Mouse (Mus musculus) E14TG2a.4 (cell line): ENCODE results near the gene Vmn1r177.
"Not testable (repeated sequence)": the region's sequence is repeated elsewhere in the genome, so short reads cannot be mapped to it uniquely, and the experiment has no call there.

Source experiments
- H3K27me3 ChIP-seq: 2 replicates; pipeline ENCODE4 v1.6.1; 2014; ENCODE audit warnings: low read length, control low read depth; ENCODE audit not compliant: insufficient read depth
- H3K36me3 ChIP-seq: 2 replicates; pipeline ENCODE4 v1.6.1; 2014; ENCODE audit warnings: low read length, control low read depth; ENCODE audit not compliant: insufficient read depth
- H3K4me1 ChIP-seq: replicated peaks from 2 replicates; pipeline ENCODE4 v1.6.1; 2014; ENCODE audit warnings: low read depth, low read length, control low read depth
- H3K4me3 ChIP-seq: replicated peaks from 2 replicates; pipeline ENCODE4 v1.5.1; 2014; ENCODE audit warnings: mild to moderate bottlenecking, low read length
- H3K9me3 ChIP-seq: 2 replicates; pipeline ENCODE4 v1.6.1; 2014; ENCODE audit warnings: low read length, control low read depth
- CTCF ChIP-seq: conservative IDR thresholded peaks from 2 replicates; pipeline ENCODE4 v1.5.1; 2014; ENCODE audit warnings: low read length
- NANOG ChIP-seq: IDR thresholded peaks from 2 replicates; pipeline ENCODE4 v1.6.1; 2014; ENCODE audit warnings: borderline replicate concordance, low read length, mixed read lengths
- POU5F1 ChIP-seq: IDR thresholded peaks from 2 replicates; pipeline ENCODE4 v1.6.1; 2014; ENCODE audit warnings: low read length, borderline replicate concordance

Gene Vmn1r177

DNA sequence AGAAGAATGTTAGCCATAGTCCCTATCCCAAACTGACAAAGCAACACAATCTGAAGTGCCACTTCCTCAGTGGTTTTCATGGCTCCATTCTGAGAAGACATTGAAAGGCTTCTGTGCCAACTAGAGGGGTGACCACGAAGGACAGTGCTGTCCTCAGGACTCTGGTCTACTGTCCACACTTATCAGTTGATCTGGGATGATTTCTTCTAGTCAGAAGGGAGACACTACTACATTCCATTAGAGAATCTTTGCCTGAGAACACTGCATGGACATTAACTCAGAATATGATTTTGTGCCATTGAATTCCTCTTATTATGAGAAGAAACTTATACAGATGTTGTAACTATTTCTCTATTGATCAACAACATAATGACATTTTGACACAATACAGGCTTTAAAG lies at the start of gene Vmn1r177:
Gene Vmn1r177, minus strand, starts transcription at position 101 of the 400 bp plus-strand sequence.
- not testable (repeated sequence) for H3K36me3 ChIP-seq, H3K27me3 ChIP-seq, H3K9me3 ChIP-seq, H3K4me3 ChIP-seq, H3K4me1 ChIP-seq

DNA sequence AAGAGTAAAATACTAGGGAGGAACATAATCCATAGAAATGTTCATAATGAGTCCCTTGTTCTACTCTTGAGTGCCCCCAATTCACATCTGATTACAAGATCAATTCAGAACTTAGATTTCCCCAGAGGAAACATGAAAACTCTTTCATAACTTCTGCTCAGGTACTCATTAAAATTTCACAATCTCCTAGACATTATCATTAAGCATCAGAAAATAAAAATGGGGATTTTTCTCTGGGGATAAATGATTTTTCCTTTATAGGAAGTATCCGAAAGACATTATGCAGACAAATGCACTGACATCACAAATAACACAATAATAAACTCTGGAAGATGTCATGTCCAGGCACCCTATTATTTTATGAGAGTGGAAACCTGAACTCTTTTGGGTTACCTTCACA lies 25.5 kb upstream of the Vmn1r177 start, which contains the start of gene Vmn1r178:
Gene Vmn1r178, plus strand, starts transcription at position 301 of the 400 bp plus-strand sequence.
- Histone ChIP-seq H3K4me3 (no peak within 1 kb of the TSS), H3K9me3 (no peaks in the 10 kb centered on the region), H3K4me1 (no peaks in the 10 kb centered on the region), H3K36me3 (no peaks in the 10 kb centered on the region), H3K27me3 (no peaks in the 10 kb centered on the region)
- TF ChIP-seq NANOG (no peak), POU5F1 (no peak), CTCF (no peak)

GRCm38 (mm10) chr7:23876918-23877317 lies 10.7 kb upstream of the Vmn1r177 start:
- not testable (repeated sequence) for H3K36me3 ChIP-seq, H3K9me3 ChIP-seq, H3K4me1 ChIP-seq, H3K4me3 ChIP-seq, H3K27me3 ChIP-seq

GRCm38 (mm10) chr7:23837272-23837671 lies 29.0 kb downstream of the Vmn1r177 start, which contains the start of gene Vmn1r176:
TSS of gene Vmn1r176 (minus strand) at chr7:23837372.
- not testable (repeated sequence) for H3K9me3 ChIP-seq, H3K4me3 ChIP-seq, H3K27me3 ChIP-seq, H3K4me1 ChIP-seq, H3K36me3 ChIP-seq
